In the genomic region with DNA sequence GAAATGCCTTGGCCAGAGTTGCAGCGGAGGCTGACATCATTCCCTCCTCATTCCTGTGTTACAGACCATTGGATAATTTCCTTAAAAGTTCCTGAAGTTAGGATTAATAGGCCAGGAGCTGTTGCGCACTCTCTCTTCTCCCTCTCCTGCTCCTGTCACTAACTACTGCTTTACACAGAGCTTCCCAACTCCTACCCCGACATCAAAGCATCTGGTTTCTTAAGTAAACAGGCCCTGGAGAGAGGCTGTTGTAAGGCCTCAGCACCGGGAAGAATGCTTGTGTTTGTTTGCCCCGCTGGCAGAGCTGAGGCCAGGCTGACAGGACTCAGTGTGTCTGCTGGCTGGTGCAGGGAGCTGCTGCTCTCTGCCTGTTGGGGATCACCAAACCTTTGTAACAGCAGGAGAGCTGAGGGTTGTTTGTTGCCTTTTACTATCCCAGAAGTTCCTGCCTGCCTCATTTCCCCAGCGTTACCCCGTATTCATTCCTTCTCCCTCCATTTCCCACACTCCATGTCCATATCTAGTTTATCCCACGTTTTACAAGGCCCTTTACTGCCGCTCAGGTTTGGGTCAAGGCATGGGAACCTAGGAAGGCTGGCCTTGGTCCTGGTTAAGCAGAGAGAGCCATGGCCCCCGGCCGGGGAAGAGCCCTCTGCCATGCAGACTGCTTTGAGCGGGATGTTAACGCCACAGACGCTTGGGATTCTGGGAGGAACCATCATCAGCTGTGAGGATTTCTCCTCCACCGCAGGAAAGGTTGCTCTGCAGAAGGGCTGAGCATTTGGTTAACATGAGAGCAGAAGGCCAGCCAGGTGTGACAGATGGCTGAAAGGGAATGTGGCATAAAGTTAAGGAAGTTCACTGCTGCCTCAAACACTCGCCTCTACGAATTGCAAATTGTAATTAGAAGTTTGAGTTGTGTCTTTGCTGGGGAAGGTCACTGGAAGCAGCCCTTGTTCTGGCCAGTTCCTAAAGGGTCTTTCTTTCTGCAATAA, we compare ENCODE assay signal across 8 mouse cellular contexts. TPM values are rescaled to one million over a fixed set of nuclear protein-coding genes. Genes with fewer than 3 reads are reported as not detected.
DNase-seq lines count a peak whose midpoint lies in the region; ATAC-seq and TF ChIP-seq lines count a peak whose summit lies in the region.

No protein-coding gene starts in this region.

- no peak for TF ChIP-seq EP300 in heart, postnatal 0 days (IDR thresholded peaks at IDR 0.05; ENCODE audit: low read depth)

- TF ChIP-seq CTCF in heart, postnatal 0 days (IDR thresholded peaks at IDR 0.05; ENCODE audit: low read depth): no peak

- H3K27me3 ChIP-seq in heart, embryonic 10.5 days (ENCODE audit: insufficient read depth, poor library complexity, severe bottlenecking): no peaks in the 10 kb centered on the region
- no peaks in the 10 kb centered on the region for H3K27me3 ChIP-seq in heart, postnatal 0 days (ENCODE audit: control insufficient read depth, insufficient read depth, low read length)
- H3K27me3 ChIP-seq in liver, embryonic 13.5 days: peaks cover 25% of the 10 kb centered on the region
- H3K27me3 ChIP-seq in neural tube, embryonic 12.5 days (replicated peaks): no peaks in the 10 kb centered on the region

- DNase-seq in heart, embryonic 10.5 days (ENCODE audit: low spot score): peak; percentile 83
- no peak for DNase-seq in heart, postnatal 36 days
- peak; percentile 80 for DNase-seq in brain, adult 2 months (ENCODE audit: low read depth, low spot score)
- DNase-seq in heart, postnatal 0 days (ENCODE audit: low spot score): no peak
- DNase-seq in liver, embryonic 13.5 days: no peak
- no peak for DNase-seq in gastrocnemius, adult 8-10 months (ENCODE audit: low spot score in 2 of 2)
- no peak for DNase-seq in frontal cortex, postnatal 10 days (ENCODE audit: low spot score in 2 of 2)

- ATAC-seq in heart, postnatal 0 days (ENCODE audit: insufficient read depth, low read depth): no peak
- ATAC-seq in liver, embryonic 13.5 days (ENCODE audit: low read depth): peak; percentile 20
- no peak for ATAC-seq in neural tube, embryonic 12.5 days (ENCODE audit: low FRiP score, low read depth)

- peak overlapping the region; percentile 84 for H3K27ac ChIP-seq in heart, embryonic 10.5 days
- H3K27ac ChIP-seq in heart, postnatal 0 days (ENCODE audit: low read depth): peak overlapping the region; percentile 52
- peak overlapping the region; percentile 53 for H3K27ac ChIP-seq in liver, embryonic 13.5 days
- H3K27ac ChIP-seq in neural tube, embryonic 12.5 days: no peak overlapping the region

- intact Hi-C loops in heart, postnatal 36 days (cut with DNase I): loop anchor here (10.0 kb wide), 1 partner anchor 267 kb away; no protein-coding TSS in a partner anchor

- H3K9ac ChIP-seq in heart, postnatal 0 days (replicated peaks; ENCODE audit: low read depth, low read length): no peak overlapping the region
- H3K9ac ChIP-seq in liver, embryonic 13.5 days: peak overlapping the region; percentile 23; the same call in 1 of the 2 replicates
- 0 out of 2 replicates have a peak overlapping the region, but pooled peaks have one; percentile 21 for H3K9ac ChIP-seq in neural tube, embryonic 12.5 days

- H3K36me3 ChIP-seq in heart, embryonic 10.5 days: no peaks in the 10 kb centered on the region
- 0 out of 2 replicates have a peak, but pooled peaks cover 3% of the 10 kb centered on the region for H3K36me3 ChIP-seq in heart, postnatal 0 days (replicated peaks; ENCODE audit: control insufficient read depth, insufficient read depth, low read length)
- H3K36me3 ChIP-seq in liver, embryonic 13.5 days: no peaks in the 10 kb centered on the region
- no peaks in the 10 kb centered on the region; the same call in 1 of the 2 replicates for H3K36me3 ChIP-seq in neural tube, embryonic 12.5 days

- no peak overlapping the region for H3K4me2 ChIP-seq in heart, postnatal 0 days (ENCODE audit: low read depth, low read length)
- H3K4me2 ChIP-seq in liver, embryonic 13.5 days: peak overlapping the region; percentile 25
- H3K4me2 ChIP-seq in neural tube, embryonic 12.5 days (replicated peaks): peak overlapping the region; percentile 47

- H3K9me3 ChIP-seq in heart, embryonic 10.5 days: no peaks in the 10 kb centered on the region
- no peaks in the 10 kb centered on the region for H3K9me3 ChIP-seq in heart, postnatal 0 days (replicated peaks; ENCODE audit: control insufficient read depth, low read length)
- no peaks in the 10 kb centered on the region for H3K9me3 ChIP-seq in liver, embryonic 13.5 days (replicated peaks)
- no peaks in the 10 kb centered on the region for H3K9me3 ChIP-seq in neural tube, embryonic 12.5 days

- peak overlapping the region; percentile 27 for H3K4me3 ChIP-seq in heart, embryonic 10.5 days
- H3K4me3 ChIP-seq in heart, postnatal 0 days (ENCODE audit: low read depth, low read length): no peak overlapping the region
- no peak overlapping the region for H3K4me3 ChIP-seq in liver, embryonic 13.5 days (replicated peaks)
- no peak overlapping the region for H3K4me3 ChIP-seq in neural tube, embryonic 12.5 days

- H3K4me1 ChIP-seq in heart, embryonic 10.5 days: peaks cover 75% of the 10 kb centered on the region
- peaks cover 59% of the 10 kb centered on the region for H3K4me1 ChIP-seq in heart, postnatal 0 days (ENCODE audit: control insufficient read depth, insufficient read depth)
- H3K4me1 ChIP-seq in liver, embryonic 13.5 days (replicated peaks): peaks cover 75% of the 10 kb centered on the region
- peaks cover 66% of the 10 kb centered on the region for H3K4me1 ChIP-seq in neural tube, embryonic 12.5 days

- 18% methylated on average over 17 of the region's 17 CpGs for WGBS in heart, embryonic 10.5 days
- WGBS in heart, postnatal 0 days: 47% methylated on average over 17 of the region's 17 CpGs
- 61% methylated on average over 17 of the region's 17 CpGs for WGBS in liver, embryonic 13.5 days (ENCODE audit: insufficient replicate concordance)
- 11% methylated on average over 17 of the region's 17 CpGs for WGBS in neural tube, embryonic 12.5 days

RNA-seq across cellular contexts. Expression of gene Sort1, which starts 4.2 kb away (rescaled TPM):
- polyA plus RNA-seq in heart, embryonic 10.5 days (2016; fragmentation: Nextera tagmentation; extraction: Ambion mirVana): 15.1 and 26.4 TPM in 2 replicates
- total RNA-seq in heart, postnatal 36 days (2021): 10 to 100 TPM; 18.7 to 20.3 TPM
- total RNA-seq in heart, postnatal 0 days (2014; rRNA removed; ENCODE audit: low replicate concordance): 33.5 and 34.4 TPM in 2 replicates
- 6.7 and 7.4 TPM in 2 replicates for polyA plus RNA-seq in heart, postnatal 0 days (2015; fragmentation: Nextera tagmentation; extraction: Ambion mirVana)
- 2.6 and 2.8 TPM in 2 replicates for polyA plus RNA-seq in liver, embryonic 13.5 days (2015; fragmentation: Nextera tagmentation; extraction: Ambion mirVana)
- 29.0 and 32.7 TPM in 2 replicates for polyA plus RNA-seq in neural tube, embryonic 12.5 days (2016; fragmentation: Nextera tagmentation; extraction: Ambion mirVana)
- total RNA-seq in gastrocnemius, adult 8-10 months (2022): 10 to 100 TPM; 50.2 to 56.6 (median 53.5) TPM

RNA-seq across cellular contexts. Expression of gene Psma5, which starts 31.4 kb away (rescaled TPM):
- 280 and 324 TPM in 2 replicates for polyA plus RNA-seq in heart, embryonic 10.5 days (2016; fragmentation: Nextera tagmentation; extraction: Ambion mirVana)
- 10 to 100 TPM; 54.3 to 55.2 TPM for total RNA-seq in heart, postnatal 36 days (2021)
- total RNA-seq in heart, postnatal 0 days (2014; rRNA removed; ENCODE audit: low replicate concordance): 82.6 and 104 TPM in 2 replicates
- 177 and 180 TPM in 2 replicates for polyA plus RNA-seq in heart, postnatal 0 days (2015; fragmentation: Nextera tagmentation; extraction: Ambion mirVana)
- polyA plus RNA-seq in liver, embryonic 13.5 days (2015; fragmentation: Nextera tagmentation; extraction: Ambion mirVana): 224 and 238 TPM in 2 replicates
- 217 and 226 TPM in 2 replicates for polyA plus RNA-seq in neural tube, embryonic 12.5 days (2016; fragmentation: Nextera tagmentation; extraction: Ambion mirVana)
- 10 to 100 TPM; 57.8 to 63.3 (median 60.8) TPM for total RNA-seq in gastrocnemius, adult 8-10 months (2022)

Comparison
In these comparisons a context has a peak if more than half of its experiments do, and no peak if none do; other contexts are left out.
1. DNase-seq: peak in heart, embryonic 10.5 days (single experiment) and brain, adult 2 months (single experiment); none in heart, postnatal 36 days (0 of 2), heart, postnatal 0 days (single experiment), liver, embryonic 13.5 days (single experiment), gastrocnemius, adult 8-10 months (0 of 2) and frontal cortex, postnatal 10 days (0 of 2).